Mouse (Mus musculus) lung, postnatal 14 days (tissue): ENCODE data around the gene Micu2.

Experiments
- DNase-seq: peaks from one replicate; pipeline ENCODE4 v3.0.0; 2021

Micu2 gene

GRCm38 (mm10) chr14:57890011-57890842, 108.8 kb downstream of the Micu2 start, which contains the start of gene Zdhhc20:
Gene Zdhhc20 (minus strand): TSS chr14:57890276.
- DNase-seq: peak; percentile 95

GRCm38 (mm10) chr14:57889541-57890010, 109.5 kb downstream of the Micu2 start:
- DNase-seq: peak; percentile 49

- peak; percentile 35 for DNase-seq
These were observed 111.9 kb downstream of the Micu2 start for GRCm38 (mm10) chr14:57887171-57887570.

GRCm38 (mm10) chr14:57886032-57886431, 113.0 kb downstream of the Micu2 start:
- no peak for DNase-seq

GRCm38 (mm10) chr14:57883341-57883740, 115.7 kb downstream of the Micu2 start:
- peak; percentile 30 for DNase-seq

GRCm38 (mm10) chr14:57882720-57883119, 116.3 kb downstream of the Micu2 start:
- DNase-seq: no peak

GRCm38 (mm10) chr14:57881793-57882192, 117.3 kb downstream of the Micu2 start:
- peak; percentile 60 for DNase-seq

GRCm38 (mm10) chr14:57881074-57881473, 118.0 kb downstream of the Micu2 start:
- no peak for DNase-seq

GRCm38 (mm10) chr14:57877921-57878320, 121.1 kb downstream of the Micu2 start:
- no peak for DNase-seq

GRCm38 (mm10) chr14:57866676-57867276, 132.3 kb downstream of the Micu2 start:
- DNase-seq: no peak
